Comparison of ENCODE assay signal across 9 mouse cellular contexts in the genomic region with DNA sequence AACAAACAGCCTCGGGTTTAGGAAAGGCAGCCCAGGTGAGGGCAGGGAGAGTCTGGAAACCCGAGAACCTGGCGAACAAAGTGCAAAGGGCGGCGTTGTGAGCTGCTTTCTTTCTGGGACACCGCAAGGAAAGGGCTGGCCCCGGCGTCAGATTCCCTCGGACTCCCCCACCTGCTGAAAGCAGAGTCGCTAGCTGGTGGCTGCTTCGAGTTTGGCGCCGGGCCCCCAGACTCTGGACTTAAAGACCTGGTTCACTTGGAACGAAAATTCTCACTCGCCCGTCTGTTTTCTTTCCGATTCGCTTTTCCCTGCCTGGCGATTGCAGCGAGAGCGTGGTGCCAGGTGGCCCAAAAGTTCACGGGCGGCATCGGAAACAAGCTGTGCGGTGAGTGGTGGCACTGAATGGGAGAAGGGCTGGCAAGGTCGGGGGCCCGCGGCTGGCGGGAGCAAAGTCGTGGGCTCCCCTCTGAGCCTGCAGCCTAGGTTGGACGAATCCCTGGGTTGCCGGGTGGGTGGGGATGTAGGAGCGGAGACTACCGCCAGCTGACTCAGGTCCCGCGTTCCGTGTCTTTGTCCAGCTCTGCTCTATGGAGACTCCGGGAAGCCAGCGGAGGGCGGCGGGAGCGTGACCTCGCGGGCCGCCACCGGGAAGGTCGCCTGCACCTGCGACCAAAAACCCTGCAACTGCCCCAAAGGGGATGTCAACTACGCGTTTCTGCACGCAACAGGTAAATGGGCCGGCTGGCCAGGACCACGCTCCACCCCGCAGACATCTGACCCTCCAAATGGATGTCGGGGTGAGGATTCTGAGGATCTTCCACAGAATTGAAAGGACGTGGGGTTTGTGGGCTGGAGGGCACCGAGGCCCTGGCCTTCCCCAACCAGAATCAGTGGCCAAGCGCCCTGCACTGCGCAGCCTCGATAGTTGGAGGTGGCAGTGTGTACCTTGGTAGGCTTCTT. TPM values are rescaled to one million over a fixed set of nuclear protein-coding genes. Genes with fewer than 3 reads are reported as not detected.
DNase-seq lines count a peak whose midpoint lies in the region; ATAC-seq and TF ChIP-seq lines count a peak whose summit lies in the region.
"Had no signal": no experiment of that assay in that cellular context is flagged by ENCODE, and none has a peak within 500 bp of the region (broad histone marks: within the 10 kb centered on the region; RNA-seq: fewer than 3 reads in every experiment).

No protein-coding gene starts in this region.

- peak; percentile 18 to 32 for DNase-seq in cerebellum, postnatal 25 days
- DNase-seq in heart, postnatal 0 days (ENCODE audit: low spot score) = no peak
- no peak for DNase-seq in liver, embryonic 11.5 days (ENCODE audit: low spot score)
- no peak for DNase-seq in urinary bladder, postnatal 4 days (ENCODE audit: low spot score in 2 of 2)
- DNase-seq in thymus, postnatal 10 days (ENCODE audit: low spot score in 2 of 2) = no peak
- no peak for DNase-seq in lung, postnatal 4 days

- no peak for TF ChIP-seq POLR2A in ES-Bruce4 (IDR thresholded peaks at IDR 0.05; ENCODE audit: insufficient read depth, low read length)

- TF ChIP-seq EP300 in ES-Bruce4 (IDR thresholded peaks at IDR 0.05; ENCODE audit: insufficient read depth, low read depth, low read length) = no peak
- no peak for TF ChIP-seq EP300 in heart, postnatal 0 days (IDR thresholded peaks at IDR 0.05; ENCODE audit: low read depth)

- H3K4me3 ChIP-seq in ES-Bruce4 (ENCODE audit: low read depth, low read length) = peak overlapping the region; percentile 26
- H3K4me3 ChIP-seq in heart, postnatal 0 days (ENCODE audit: low read depth, low read length) = peak overlapping the region; percentile 44
- H3K4me3 ChIP-seq in liver, embryonic 11.5 days (ENCODE audit: low read depth, low read length) = peak overlapping the region; percentile 40; the same call in 1 of the 2 replicates

- H3K4me2 ChIP-seq in heart, postnatal 0 days (ENCODE audit: low read depth, low read length) = peak overlapping the region; percentile 57
- H3K4me2 ChIP-seq in liver, embryonic 11.5 days = peak overlapping the region; percentile 65

- H3K36me3 ChIP-seq in ES-Bruce4 (ENCODE audit: control insufficient read depth, insufficient read depth, low read length, poor library complexity, severe bottlenecking) = no peaks in the 10 kb centered on the region
- no peaks in the 10 kb centered on the region for H3K36me3 ChIP-seq in heart, postnatal 0 days (replicated peaks; ENCODE audit: control insufficient read depth, insufficient read depth, low read length)
- H3K36me3 ChIP-seq in liver, embryonic 11.5 days (ENCODE audit: control insufficient read depth, insufficient read depth, low read length) = no peaks in the 10 kb centered on the region

- 1% methylated on average over 54 of the region's 60 CpGs for WGBS in heart, postnatal 0 days
- under 1% methylated on average over 59 of the region's 60 CpGs for WGBS in liver, embryonic 11.5 days

- ATAC-seq in cerebellum, adult (ENCODE audit: insufficient number of reproducible peaks, low FRiP score, low TSS enrichment) = no peak
- no peak for ATAC-seq in heart, postnatal 0 days (ENCODE audit: insufficient read depth, low read depth)
- ATAC-seq in liver, embryonic 11.5 days (replicated peaks; ENCODE audit: low FRiP score) = no peak

- TF ChIP-seq CTCF in ES-Bruce4 (IDR thresholded peaks at IDR 0.05; ENCODE audit: low read depth, low read length) = no peak
- TF ChIP-seq CTCF in heart, postnatal 0 days (IDR thresholded peaks at IDR 0.05; ENCODE audit: low read depth) = no peak

- H3K27me3 ChIP-seq in ES-Bruce4 (ENCODE audit: control insufficient read depth, insufficient read depth, low read length, poor library complexity, severe bottlenecking) = peaks cover 35% of the 10 kb centered on the region
- H3K27me3 ChIP-seq in heart, postnatal 0 days (ENCODE audit: control insufficient read depth, insufficient read depth, low read length) = peaks cover 91% of the 10 kb centered on the region
- peaks cover 90% of the 10 kb centered on the region for H3K27me3 ChIP-seq in liver, embryonic 11.5 days (replicated peaks; ENCODE audit: control insufficient read depth, insufficient read depth, low read length)

- H3K9me3 ChIP-seq in ES-Bruce4 (replicated peaks; ENCODE audit: control insufficient read depth, insufficient read depth, low read length, poor library complexity, severe bottlenecking) = no peaks in the 10 kb centered on the region
- H3K9me3 ChIP-seq in heart, postnatal 0 days (replicated peaks; ENCODE audit: control insufficient read depth, low read length) = no peaks in the 10 kb centered on the region
- no peaks in the 10 kb centered on the region for H3K9me3 ChIP-seq in liver, embryonic 11.5 days (ENCODE audit: control insufficient read depth, low read length)

- H3K27ac ChIP-seq in ES-Bruce4 (ENCODE audit: insufficient read depth, low read length) = no peak overlapping the region
- no peak overlapping the region for H3K27ac ChIP-seq in heart, postnatal 0 days (ENCODE audit: low read depth)
- H3K27ac ChIP-seq in liver, embryonic 11.5 days (ENCODE audit: low read depth, low read length) = no peak overlapping the region

- H3K9ac ChIP-seq in ES-Bruce4 (ENCODE audit: low read depth, poor library complexity, severe bottlenecking) = no peak overlapping the region
- H3K9ac ChIP-seq in heart, postnatal 0 days (replicated peaks; ENCODE audit: low read depth, low read length) = no peak overlapping the region
- no peak overlapping the region for H3K9ac ChIP-seq in liver, embryonic 11.5 days (ENCODE audit: low read depth, low read length)

- peaks cover 2% of the 10 kb centered on the region for H3K4me1 ChIP-seq in ES-Bruce4 (ENCODE audit: control insufficient read depth, insufficient read depth, low read length)
- peaks cover 7% of the 10 kb centered on the region; the same call in 1 of the 2 replicates for H3K4me1 ChIP-seq in heart, postnatal 0 days (ENCODE audit: control insufficient read depth, insufficient read depth)
- H3K4me1 ChIP-seq in liver, embryonic 11.5 days (replicated peaks; ENCODE audit: control insufficient read depth, insufficient read depth, low read length) = no peaks in the 10 kb centered on the region; the same call in 1 of the 2 replicates

RNA-seq across cellular contexts. Expression of a gene that starts 1.4 kb away (rescaled TPM):
- polyA plus RNA-seq in ES-Bruce4 (2011; ENCODE audit: insufficient read depth, insufficient read length, low read depth, missing spikeins) = 0.24 and 0.27 TPM in 2 replicates
- 0.04 TPM in 1 of 2 replicates, not detected in the other for total RNA-seq in heart, postnatal 0 days (2014; rRNA removed; ENCODE audit: low replicate concordance)
- 0.11 and 0.32 TPM in 2 replicates for polyA plus RNA-seq in heart, postnatal 0 days (2015; fragmentation: Nextera tagmentation; extraction: Ambion mirVana)
- polyA plus RNA-seq in liver, embryonic 11.5 days (2014; fragmentation: Nextera tagmentation; extraction: Ambion mirVana) = 0.09 TPM in 1 of 2 replicates, not detected in the other
- total RNA-seq: neutrophil, adult 5-6 weeks had no signal

Comparison
In these comparisons a context has a peak if more than half of its experiments do, and no peak if none do; other contexts are left out.
1. DNase-seq: peak in cerebellum, postnatal 25 days (2 of 2); none in heart, postnatal 0 days (single experiment), liver, embryonic 11.5 days (single experiment), urinary bladder, postnatal 4 days (0 of 2), thymus, postnatal 10 days (0 of 2) and lung, postnatal 4 days (0 of 2).
2. Peak in every context shown above with its lines, with median percentiles within 50 percentile points of each other: H3K4me3 ChIP-seq.